Mouse (Mus musculus) lung, embryonic 16.5 days (tissue): ENCODE measurements at regions not wholly inside any gene's neighbourhood (a gene's known extent, or its start where the extent isn't known, plus 50 kb on each side); places are given as distances from the start of the nearest gene placed in this dataset.

Experiments
- ATAC-seq: fragments of 200-750 bp; cut with Nextera tagmentation; 2 replicates; pipeline ENCODE4 v1.8.0; 2017; ENCODE audit warnings: low read depth, mild to moderate bottlenecking, moderate library complexity
- H3K27ac ChIP-seq: fragments of 300-500 bp; sonication (generic); 2 replicates; pipeline ENCODE4 v1.5.1; 2014; ENCODE audit warnings: mild to moderate bottlenecking, control low read depth, low read length
- H3K27me3 ChIP-seq: fragments of 300-500 bp; sonication (generic); 2 replicates; pipeline ENCODE4 v1.6.1; 2014; ENCODE audit warnings: low read depth, low read length, mixed read lengths; ENCODE audit not compliant: control insufficient read depth, insufficient read depth
- H3K36me3 ChIP-seq: fragments of 300-500 bp; sonication (generic); 2 replicates; pipeline ENCODE4 v1.6.1; 2014; ENCODE audit warnings: low read length; ENCODE audit not compliant: control insufficient read depth, insufficient read depth
- H3K4me1 ChIP-seq: fragments of 300-500 bp; sonication (generic); replicated peaks from 2 replicates; pipeline ENCODE4 v1.6.1; 2014; ENCODE audit warnings: low read length, mixed read lengths; ENCODE audit not compliant: control insufficient read depth, insufficient read depth
- H3K4me2 ChIP-seq: fragments of 300-500 bp; sonication (generic); 2 replicates; pipeline ENCODE4 v1.6.1; 2014; ENCODE audit warnings: low read depth, low read length, control low read depth
- H3K4me3 ChIP-seq: fragments of 300-500 bp; sonication (generic); 2 replicates; pipeline ENCODE4 v1.5.1; 2014; ENCODE audit warnings: mild to moderate bottlenecking, low read length, control low read depth
- H3K9ac ChIP-seq: fragments of 300-500 bp; sonication (generic); 2 replicates; pipeline ENCODE4 v1.6.1; 2014; ENCODE audit warnings: low read length, control low read depth
- H3K9me3 ChIP-seq: fragments of 300-500 bp; sonication (generic); 2 replicates; pipeline ENCODE4 v1.6.1; 2016; ENCODE audit warnings: low read length; ENCODE audit not compliant: control insufficient read depth
- WGBS: fragments of 180-500 bp; shearing (Covaris S2); extraction: QIAGEN DNeasy Blood & Tissue Kit; methylation state at CpG from one replicate; pipeline ENCODE4 v1.1.7; 2014; 5-methylcytosine and 5-hydroxymethylcytosine counted together

GRCm38 (mm10) chr4:148360931-148361330, 73.2 kb upstream of the Disp3 start:
- Histone ChIP-seq H3K4me2 (no peak overlapping the region), H3K27me3 (no peaks in the 10 kb centered on the region), H3K9ac (no peak overlapping the region), H3K36me3 (no peaks in the 10 kb centered on the region), H3K9me3 (no peaks in the 10 kb centered on the region), H3K27ac (no peak overlapping the region), H3K4me1 (no peaks in the 10 kb centered on the region), H3K4me3 (no peak overlapping the region)
- WGBS, result 72% methylated on average over 9 of the region's 9 CpGs
- ATAC-seq, result no peak

GRCm38 (mm10) chr4:148358336-148358735, 70.6 kb upstream of the Disp3 start:
- Histone ChIP-seq H3K36me3 (no peaks in the 10 kb centered on the region), H3K9me3 (no peaks in the 10 kb centered on the region), H3K9ac (no peak overlapping the region), H3K4me1 (no peaks in the 10 kb centered on the region), H3K27ac (no peak overlapping the region), H3K4me2 (no peak overlapping the region), H3K4me3 (no peak overlapping the region), H3K27me3 (no peaks in the 10 kb centered on the region)
- WGBS, result 35% methylated on average over 4 of the region's 4 CpGs
- no peak for ATAC-seq

DNA sequence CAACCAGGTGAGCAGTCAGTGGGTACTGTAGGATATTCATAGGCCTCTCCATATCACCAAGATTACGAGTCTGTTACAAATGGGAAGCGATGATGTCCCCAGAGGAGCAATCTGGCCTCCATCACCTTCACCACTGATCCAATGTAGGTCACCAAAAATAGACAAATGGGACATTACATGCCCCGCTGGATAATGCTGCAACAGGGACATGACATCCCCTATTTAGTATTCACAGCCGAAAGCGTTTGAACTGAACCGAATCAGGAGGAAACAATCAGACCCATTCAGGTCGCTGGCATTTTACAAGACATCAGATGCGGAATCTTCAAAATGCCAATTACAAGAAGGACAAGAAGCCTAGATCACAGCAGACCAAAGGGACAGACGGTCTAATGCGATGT, 69.5 kb upstream of the Disp3 start:
- Histone ChIP-seq H3K4me2 (no peak overlapping the region), H3K27me3 (no peaks in the 10 kb centered on the region), H3K27ac (no peak overlapping the region), H3K9me3 (peaks cover 5% of the 10 kb centered on the region; the same call in 1 of the 2 replicates), H3K36me3 (no peaks in the 10 kb centered on the region), H3K4me1 (no peaks in the 10 kb centered on the region), H3K4me3 (no peak overlapping the region), H3K9ac (no peak overlapping the region)
- WGBS, result 83% methylated on average over 10 of the region's 10 CpGs
- no peak for ATAC-seq

GRCm38 (mm10) chr4:148356654-148357053, 68.9 kb upstream of the Disp3 start:
- Histone ChIP-seq H3K9ac (no peak overlapping the region), H3K27ac (no peak overlapping the region), H3K4me2 (no peak overlapping the region), H3K27me3 (no peaks in the 10 kb centered on the region), H3K36me3 (no peaks in the 10 kb centered on the region), H3K9me3 (peaks cover 5% of the 10 kb centered on the region; the same call in 1 of the 2 replicates), H3K4me1 (no peaks in the 10 kb centered on the region), H3K4me3 (no peak overlapping the region)
- WGBS, result 71% methylated on average over 3 of the region's 3 CpGs
- no peak for ATAC-seq

GRCm38 (mm10) chr4:148353969-148354368, 66.2 kb upstream of the Disp3 start:
- H3K36me3 ChIP-seq, result no peaks in the 10 kb centered on the region
- no peak overlapping the region for H3K4me3 ChIP-seq
- no peaks in the 10 kb centered on the region for H3K27me3 ChIP-seq
- H3K27ac ChIP-seq, result no peak overlapping the region
- no peak overlapping the region for H3K4me2 ChIP-seq
- H3K9me3 ChIP-seq, result peaks cover 5% of the 10 kb centered on the region; the same call in 1 of the 2 replicates
- H3K9ac ChIP-seq, result no peak overlapping the region
- ATAC-seq, result no peak
- WGBS, result 81% methylated on average over 3 of the region's 3 CpGs
- H3K4me1 ChIP-seq, result no peaks in the 10 kb centered on the region

DNA sequence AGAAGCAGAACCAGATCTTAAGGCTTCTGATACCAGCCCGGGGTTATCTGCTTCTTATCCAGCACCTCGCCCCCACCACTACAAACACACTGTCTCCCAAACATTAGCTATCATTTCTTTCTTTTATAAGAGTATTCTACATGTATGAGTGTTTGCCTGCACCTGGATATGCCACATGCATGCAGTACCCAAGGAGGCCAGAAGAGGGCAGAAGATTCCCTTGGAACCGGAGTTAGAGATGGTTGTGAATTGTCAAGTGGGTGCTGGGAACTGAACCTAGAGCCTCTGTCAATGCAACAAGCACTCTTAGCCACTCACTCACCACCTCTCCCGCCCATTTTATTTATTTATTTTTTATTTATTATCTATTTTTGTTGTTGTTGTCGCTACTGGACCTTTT, 64.9 kb upstream of the Disp3 start:
- ATAC-seq, result no peak
- 90% methylated on average over 5 of the region's 5 CpGs for WGBS
- H3K36me3 ChIP-seq, result no peaks in the 10 kb centered on the region
- no peak overlapping the region for H3K9ac ChIP-seq
- H3K27me3 ChIP-seq, result no peaks in the 10 kb centered on the region
- no peak overlapping the region for H3K27ac ChIP-seq
- no peak overlapping the region for H3K4me3 ChIP-seq
- no peak overlapping the region for H3K4me2 ChIP-seq
- peaks cover 5% of the 10 kb centered on the region; the same call in 1 of the 2 replicates for H3K9me3 ChIP-seq
- no peaks in the 10 kb centered on the region for H3K4me1 ChIP-seq

GRCm38 (mm10) chr4:148341531-148342157, 53.9 kb upstream of the Disp3 start:
- H3K27ac ChIP-seq, result no peak overlapping the region
- no peaks in the 10 kb centered on the region for H3K4me1 ChIP-seq
- H3K27me3 ChIP-seq, result no peaks in the 10 kb centered on the region
- no peak for ATAC-seq
- H3K4me2 ChIP-seq, result no peak overlapping the region
- H3K4me3 ChIP-seq, result no peak overlapping the region
- no peaks in the 10 kb centered on the region for H3K36me3 ChIP-seq
- WGBS, result 50% methylated on average over 8 of the region's 8 CpGs
- H3K9me3 ChIP-seq, result 0 out of 2 replicates have a peak, but pooled peaks cover 3% of the 10 kb centered on the region
- no peak overlapping the region for H3K9ac ChIP-seq

DNA sequence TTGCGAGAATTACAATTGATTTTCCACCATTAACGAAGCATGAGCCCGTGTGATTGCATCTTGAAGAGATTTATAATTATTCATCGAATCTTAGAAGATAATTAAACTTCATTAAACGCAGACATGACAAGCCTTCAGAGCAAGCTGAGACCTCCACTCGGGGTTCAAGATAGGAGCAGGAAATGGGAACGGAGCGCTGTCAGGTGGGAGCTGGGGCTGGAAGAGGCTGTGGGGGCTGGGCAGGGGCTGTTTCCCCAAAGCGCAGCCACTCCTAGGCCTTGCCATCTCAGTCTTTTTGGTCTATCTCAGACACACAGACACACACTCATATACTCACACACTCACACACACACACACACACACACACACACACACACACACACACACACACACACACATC, 52.6 kb upstream of the Disp3 start:
- Histone ChIP-seq H3K4me2 (no peak overlapping the region), H3K9me3 (no peaks in the 10 kb centered on the region), H3K9ac (no peak overlapping the region), H3K4me1 (no peaks in the 10 kb centered on the region), H3K36me3 (no peaks in the 10 kb centered on the region), H3K27ac (no peak overlapping the region), H3K27me3 (no peaks in the 10 kb centered on the region), H3K4me3 (no peak overlapping the region)
- no peak for ATAC-seq
- 71% methylated on average over 9 of the region's 9 CpGs for WGBS

- 54% methylated on average over 13 of the region's 13 CpGs for WGBS
- ATAC-seq, result 0 out of 2 replicates have a peak, but pooled peaks have one; percentile 17
- Histone ChIP-seq H3K27me3 (no peaks in the 10 kb centered on the region), H3K4me3 (no peak overlapping the region), H3K27ac (no peak overlapping the region), H3K4me2 (no peak overlapping the region), H3K9ac (no peak overlapping the region), H3K9me3 (no peaks in the 10 kb centered on the region), H3K4me1 (no peaks in the 10 kb centered on the region), H3K36me3 (no peaks in the 10 kb centered on the region)
Measured at GRCm38 (mm10) chr4:148337890-148338880, 50.4 kb upstream of the Disp3 start.
